Mouse (Mus musculus) intestine, embryonic 15.5 days (tissue): Measurements from ENCODE around the gene Gm32717. TPM values are rescaled to one million over a fixed set of nuclear protein-coding genes. Genes with fewer than 3 reads are reported as not detected.
A peak's percentile ranks its signal among the peaks of the same experiment; 100 is the strongest.
"Not testable (repeated sequence)": the region's sequence is repeated elsewhere in the genome, so short reads cannot be mapped to it uniquely, and the experiment has no call there.

Experiments used
- ATAC-seq: fragments of 200-750 bp; cut with Nextera tagmentation; 2 replicates; pipeline ENCODE4 v1.8.0; 2017; ENCODE audit warnings: moderate TSS enrichment, moderate library complexity
- H3K27ac ChIP-seq: fragments of 300-500 bp; sonication (generic); 2 replicates; pipeline ENCODE4 v1.5.1; 2015; ENCODE audit warnings: mild to moderate bottlenecking, inconsistent platforms
- H3K27me3 ChIP-seq: fragments of 300-500 bp; sonication (generic); replicated peaks from 2 replicates; pipeline ENCODE4 v1.6.1; 2015; ENCODE audit warnings: inconsistent platforms
- H3K36me3 ChIP-seq: fragments of 300-500 bp; sonication (generic); 2 replicates; pipeline ENCODE4 v1.6.1; 2015; ENCODE audit warnings: inconsistent platforms
- H3K4me1 ChIP-seq: fragments of 300-500 bp; sonication (generic); replicated peaks from 2 replicates; pipeline ENCODE4 v1.6.1; 2015; ENCODE audit warnings: inconsistent platforms
- H3K4me2 ChIP-seq: fragments of 300-500 bp; sonication (generic); replicated peaks from 2 replicates; pipeline ENCODE4 v1.6.1; 2015; ENCODE audit warnings: mild to moderate bottlenecking, inconsistent platforms
- H3K4me3 ChIP-seq: fragments of 300-500 bp; sonication (generic); replicated peaks from 2 replicates; pipeline ENCODE4 v1.5.1; 2015; ENCODE audit warnings: inconsistent platforms
- H3K9ac ChIP-seq: fragments of 300-500 bp; sonication (generic); 2 replicates; pipeline ENCODE4 v1.6.1; 2015; ENCODE audit warnings: inconsistent platforms
- H3K9me3 ChIP-seq: fragments of 300-500 bp; sonication (generic); 2 replicates; pipeline ENCODE4 v1.6.1; 2016; ENCODE audit warnings: inconsistent platforms
- WGBS: fragments of 180-500 bp; shearing (Covaris S2); methylation state at CpG from one replicate; pipeline ENCODE4 v1.1.7; 2015; 5-methylcytosine and 5-hydroxymethylcytosine counted together
- polyA plus RNA-seq: library from polyadenylated mRNA; unstranded; fragments of >200 nt; fragmentation: Nextera tagmentation; extraction: Ambion mirVana; gene quantifications from 2 replicates; pipeline ENCODE4 v1.2.1, GENCODE M21; 2015

Gm32717 gene
- polyA plus RNA-seq: not detected in 2 replicates

GRCm38 (mm10) chr10:118240680-118241079 is at the start of gene Gm32717:
Gene Gm32717 (minus strand): TSS chr10:118240780.
- H3K27ac ChIP-seq, H3K9me3 ChIP-seq, H3K9ac ChIP-seq, H3K4me3 ChIP-seq, H3K27me3 ChIP-seq, H3K4me2 ChIP-seq, H3K4me1 ChIP-seq, ATAC-seq, H3K36me3 ChIP-seq: not testable (repeated sequence)
- no CpG with 5 or more reads among the region's 13 CpGs for WGBS

GRCm38 (mm10) chr10:118283016-118283415 is 42.4 kb upstream of the Gm32717 start:
- H3K36me3 ChIP-seq, H3K27me3 ChIP-seq, H3K4me2 ChIP-seq, H3K27ac ChIP-seq, H3K4me1 ChIP-seq, H3K9ac ChIP-seq, H3K9me3 ChIP-seq, H3K4me3 ChIP-seq: not testable (repeated sequence)
- ATAC-seq: peak; percentile 43; the same call in 1 of the 2 replicates
- WGBS: 40% methylated on average over 2 of the region's 5 CpGs

DNA sequence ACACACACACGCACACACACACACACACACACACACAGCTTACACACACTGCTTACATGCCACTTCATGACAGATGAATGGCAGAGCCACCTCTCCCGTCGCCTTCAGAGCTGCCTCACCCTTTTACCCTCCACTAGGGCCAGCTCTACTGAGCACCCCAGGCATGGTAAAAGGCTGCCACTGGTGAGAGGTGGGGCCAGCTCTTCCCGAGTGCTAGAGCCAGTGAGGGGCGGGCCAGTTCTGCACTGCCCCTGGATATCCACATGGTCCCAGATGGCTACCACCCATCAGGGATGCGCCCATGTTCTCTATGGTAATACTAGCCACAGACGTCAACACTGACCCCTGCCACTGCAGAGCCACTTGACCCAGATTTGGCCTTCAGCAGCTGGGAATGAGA is 42.0 kb upstream of the Gm32717 start:
- 75% methylated on average over 6 of the region's 7 CpGs for WGBS

GRCm38 (mm10) chr10:118278069-118278468 is 37.5 kb upstream of the Gm32717 start:
- not testable (repeated sequence) for H3K9me3 ChIP-seq, H3K4me3 ChIP-seq, H3K27me3 ChIP-seq, H3K36me3 ChIP-seq, H3K9ac ChIP-seq, ATAC-seq, H3K4me1 ChIP-seq, H3K4me2 ChIP-seq, H3K27ac ChIP-seq
- no CpG with 5 or more reads among the region's 4 CpGs for WGBS

More for the DNA sequence above, 42.0 kb upstream of the Gm32717 start:
- ATAC-seq, H3K9me3 ChIP-seq, H3K4me2 ChIP-seq, H3K4me3 ChIP-seq, H3K4me1 ChIP-seq, H3K27ac ChIP-seq, H3K9ac ChIP-seq, H3K27me3 ChIP-seq, H3K36me3 ChIP-seq: not testable (repeated sequence)

- WGBS: 100% methylated on average over 1 of the region's 2 CpGs
- H3K27me3 ChIP-seq, H3K4me2 ChIP-seq, ATAC-seq, H3K9me3 ChIP-seq, H3K9ac ChIP-seq, H3K4me3 ChIP-seq, H3K27ac ChIP-seq, H3K4me1 ChIP-seq, H3K36me3 ChIP-seq: not testable (repeated sequence)
Observed at GRCm38 (mm10) chr10:118271416-118271815, 30.8 kb upstream of the Gm32717 start.

GRCm38 (mm10) chr10:118268812-118269211 is 28.2 kb upstream of the Gm32717 start:
- H3K4me1 ChIP-seq, H3K27me3 ChIP-seq, H3K36me3 ChIP-seq, H3K9me3 ChIP-seq, ATAC-seq, H3K4me3 ChIP-seq, H3K27ac ChIP-seq, H3K9ac ChIP-seq, H3K4me2 ChIP-seq: not testable (repeated sequence)
- WGBS: 63% methylated on average over 2 of the region's 8 CpGs

DNA sequence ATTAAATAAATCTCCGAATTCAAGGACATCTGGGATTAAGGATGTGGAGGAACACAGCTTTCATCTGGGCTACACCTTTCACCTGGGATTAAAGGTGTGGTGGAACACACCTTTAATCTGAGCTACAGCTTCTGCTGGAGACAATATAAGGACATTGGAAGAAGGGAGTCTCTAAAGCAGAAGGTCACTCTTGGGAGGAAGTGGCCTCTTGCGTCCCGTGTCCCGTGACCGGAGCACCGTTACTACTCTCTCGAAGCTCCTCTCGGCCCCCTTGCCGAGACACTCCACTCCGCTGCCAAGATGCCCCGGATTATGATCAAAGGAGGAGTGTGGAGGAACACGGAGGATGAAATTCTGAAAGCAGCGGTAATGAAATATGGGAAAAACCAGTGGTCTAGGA is 17.8 kb upstream of the Gm32717 start, which contains the start of gene Gm32802:
TSS of gene Gm32802 (plus strand) at position 301 of the 400 bp plus-strand sequence.
- not testable (repeated sequence) for H3K4me1 ChIP-seq, H3K36me3 ChIP-seq, H3K9me3 ChIP-seq, H3K4me2 ChIP-seq, H3K27ac ChIP-seq, H3K27me3 ChIP-seq, H3K4me3 ChIP-seq, ATAC-seq, H3K9ac ChIP-seq
- WGBS: no CpG with 5 or more reads among the region's 13 CpGs

GRCm38 (mm10) chr10:118250852-118251295 is 10.3 kb upstream of the Gm32717 start:
- H3K4me1 ChIP-seq: no peaks in the 10 kb centered on the region
- 0 out of 2 replicates have a peak overlapping the region, but pooled peaks have one; percentile 19 for H3K4me2 ChIP-seq
- H3K4me3 ChIP-seq: no peak overlapping the region
- H3K9me3 ChIP-seq: no peaks in the 10 kb centered on the region
- ATAC-seq: no peak
- H3K36me3 ChIP-seq: no peaks in the 10 kb centered on the region
- 31% methylated on average over 10 of the region's 10 CpGs for WGBS
- no peaks in the 10 kb centered on the region for H3K27me3 ChIP-seq
- no peak overlapping the region for H3K9ac ChIP-seq
- H3K27ac ChIP-seq: no peak overlapping the region

DNA sequence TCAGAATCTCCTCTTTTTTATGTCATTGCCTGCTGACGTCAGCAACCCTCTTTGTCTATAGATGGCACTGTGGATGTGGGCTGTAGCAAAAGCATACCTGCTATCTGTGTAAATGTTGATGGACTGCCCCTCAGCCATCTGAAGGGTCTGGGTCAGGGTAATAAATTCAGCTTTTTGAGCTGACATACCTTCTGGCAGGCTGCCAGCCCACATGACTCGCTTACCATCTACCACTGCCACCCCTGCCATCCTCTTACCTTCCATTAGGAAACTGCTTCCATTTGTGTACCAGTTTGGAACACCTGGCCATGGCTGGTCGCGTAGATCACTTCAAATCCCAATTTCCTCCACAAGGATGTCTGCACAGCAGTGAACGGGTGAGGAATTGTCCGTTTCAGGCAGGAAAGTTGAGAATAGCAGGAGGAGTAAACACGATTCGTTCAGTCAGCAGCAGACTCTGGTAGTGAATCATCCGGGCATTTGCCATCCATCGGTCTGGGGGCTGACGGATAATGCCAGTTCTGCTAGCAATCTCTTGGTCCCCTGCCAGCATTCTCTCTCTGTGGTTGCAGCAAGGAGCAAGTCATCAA is 8.5 kb upstream of the Gm32717 start:
- not testable (repeated sequence) for H3K9me3 ChIP-seq, ATAC-seq, H3K27me3 ChIP-seq, H3K4me3 ChIP-seq, H3K4me1 ChIP-seq, H3K9ac ChIP-seq, H3K4me2 ChIP-seq, H3K36me3 ChIP-seq, H3K27ac ChIP-seq
- WGBS: 61% methylated on average over 11 of the region's 11 CpGs

DNA sequence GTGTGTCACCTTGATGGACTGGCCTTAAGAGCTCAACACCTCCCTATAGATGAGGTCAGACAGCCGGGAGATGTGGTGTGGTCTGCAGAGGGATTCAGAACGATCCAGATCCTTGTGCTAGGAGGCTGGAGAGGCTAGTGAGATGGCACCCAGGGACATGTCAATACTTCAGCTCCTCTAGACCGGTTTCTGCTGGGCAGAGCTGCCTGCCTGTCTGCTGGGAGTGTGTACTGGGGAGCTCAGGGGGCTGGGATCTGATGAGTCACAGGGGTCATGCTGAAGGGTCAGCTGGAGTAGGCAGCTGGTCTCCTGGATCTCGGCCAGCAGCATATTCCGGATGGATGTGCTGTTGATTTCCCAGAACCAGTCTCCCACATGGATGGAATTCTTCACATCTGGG is 8.0 kb downstream of the Gm32717 start:
- WGBS: 60% methylated on average over 1 of the region's 5 CpGs
- H3K9me3 ChIP-seq, H3K27ac ChIP-seq, ATAC-seq, H3K36me3 ChIP-seq, H3K9ac ChIP-seq, H3K27me3 ChIP-seq, H3K4me2 ChIP-seq, H3K4me3 ChIP-seq, H3K4me1 ChIP-seq: not testable (repeated sequence)

- H3K4me3 ChIP-seq, H3K36me3 ChIP-seq, H3K4me1 ChIP-seq, H3K9ac ChIP-seq, ATAC-seq, H3K27ac ChIP-seq, H3K4me2 ChIP-seq, H3K9me3 ChIP-seq, H3K27me3 ChIP-seq: not testable (repeated sequence)
- 100% methylated on average over 1 of the region's 2 CpGs for WGBS
Observed at GRCm38 (mm10) chr10:118227629-118228028, 13.0 kb downstream of the Gm32717 start.

GRCm38 (mm10) chr10:118215719-118216393 is 24.7 kb downstream of the Gm32717 start:
- H3K36me3 ChIP-seq, H3K4me1 ChIP-seq, H3K4me2 ChIP-seq, H3K27ac ChIP-seq, H3K4me3 ChIP-seq, ATAC-seq, H3K27me3 ChIP-seq, H3K9me3 ChIP-seq, H3K9ac ChIP-seq: not testable (repeated sequence)
- 74% methylated on average over 2 of the region's 4 CpGs for WGBS

GRCm38 (mm10) chr10:118204642-118205041 is 35.9 kb downstream of the Gm32717 start, which contains the start of gene Il22:
Gene Il22 (plus strand): TSS chr10:118204942.
- Histone ChIP-seq H3K4me3 (no peak within 1 kb of the TSS), H3K4me1 (no peaks in the 10 kb centered on the region), H3K9me3 (no peaks in the 10 kb centered on the region), H3K36me3 (no peaks in the 10 kb centered on the region), H3K4me2 (no peak within 1 kb of the TSS), H3K27ac (no peak within 1 kb of the TSS), H3K27me3 (no peaks in the 10 kb centered on the region), H3K9ac (no peak within 1 kb of the TSS)
- ATAC-seq: no peak
- WGBS: 89% methylated on average over 4 of the region's 4 CpGs
